Mouse (Mus musculus): ENCODE measurements around the gene Pyurf. TPM values are rescaled to one million over a fixed set of nuclear protein-coding genes. Genes with fewer than 3 reads are reported as not detected.

The Pyurf gene
- 1 to 10 TPM; 6.6 to 8.1 TPM for total RNA-seq (2021)

DNA sequence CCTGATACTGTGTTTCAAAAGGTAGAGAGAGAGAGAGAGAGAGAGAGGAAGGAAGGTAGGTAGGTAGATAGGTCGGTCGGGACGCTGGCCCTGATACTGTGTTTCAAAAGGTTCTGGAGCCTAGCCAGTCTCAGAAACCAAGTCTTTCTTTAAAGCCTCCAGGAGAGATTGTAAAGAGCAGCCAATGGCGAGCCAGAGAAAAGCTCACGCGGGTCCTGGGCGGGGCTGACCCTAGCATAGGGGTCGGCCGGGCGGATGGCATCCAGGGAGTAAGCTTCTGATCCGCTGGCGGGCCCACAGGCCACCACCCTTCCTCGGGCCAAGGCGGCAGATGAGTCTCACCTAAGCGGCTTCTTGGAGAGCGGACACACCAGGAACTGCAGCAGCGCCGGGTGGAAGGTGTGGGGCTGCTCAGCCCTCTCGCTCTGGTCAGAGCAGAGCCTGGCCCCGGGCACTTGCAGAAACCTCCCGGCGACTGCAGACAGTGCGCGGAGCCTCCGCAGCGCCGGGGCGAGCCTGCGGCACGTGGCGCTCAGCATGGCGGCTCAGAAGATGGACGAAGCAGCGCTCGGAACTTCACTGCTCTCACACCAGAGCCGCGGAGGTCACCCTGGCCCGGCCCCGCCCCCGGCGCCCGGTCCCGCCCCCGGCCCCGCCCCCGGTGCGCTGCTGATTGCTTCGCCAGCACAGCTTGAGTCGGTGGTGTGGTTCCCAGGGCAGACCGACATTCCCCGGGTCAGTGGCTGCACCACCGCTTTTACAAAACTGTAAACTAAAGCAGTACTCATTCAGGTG lies at the start of gene Pyurf:
TSS of gene Pyurf (minus strand) at position 612 of the 795 bp plus-strand sequence.
- DNase-seq (ENCODE audit: extremely low spot score in 1 of 2, low spot score in 2 of 2), result peak; percentile 79 to 92
- intact Hi-C loops (cut with DNase I), result no loop called here

DNA sequence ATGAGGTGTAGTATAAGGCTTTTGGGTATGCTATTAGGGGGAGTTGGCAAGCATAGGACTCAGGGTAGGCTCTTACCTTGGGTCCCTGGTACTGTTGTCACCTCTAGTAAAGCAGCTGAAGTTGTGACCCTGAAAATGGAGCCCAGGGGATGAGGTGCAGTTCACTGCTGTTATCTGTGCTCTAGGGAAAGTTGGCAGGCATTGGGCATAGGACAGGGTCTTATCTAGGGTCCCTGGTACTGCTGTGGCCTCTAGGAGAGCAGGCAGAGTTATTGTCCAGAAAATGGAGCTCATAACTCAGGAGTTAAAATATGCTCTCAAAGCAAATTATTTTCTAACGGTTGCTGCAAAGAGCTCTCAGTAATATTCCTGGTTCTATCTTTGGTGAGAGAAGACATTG lies 29.5 kb upstream of the Pyurf start:
- intact Hi-C loops (cut with DNase I), result no loop called here
- DNase-seq (ENCODE audit: extremely low spot score in 1 of 2, low spot score in 2 of 2), result no peak

DNA sequence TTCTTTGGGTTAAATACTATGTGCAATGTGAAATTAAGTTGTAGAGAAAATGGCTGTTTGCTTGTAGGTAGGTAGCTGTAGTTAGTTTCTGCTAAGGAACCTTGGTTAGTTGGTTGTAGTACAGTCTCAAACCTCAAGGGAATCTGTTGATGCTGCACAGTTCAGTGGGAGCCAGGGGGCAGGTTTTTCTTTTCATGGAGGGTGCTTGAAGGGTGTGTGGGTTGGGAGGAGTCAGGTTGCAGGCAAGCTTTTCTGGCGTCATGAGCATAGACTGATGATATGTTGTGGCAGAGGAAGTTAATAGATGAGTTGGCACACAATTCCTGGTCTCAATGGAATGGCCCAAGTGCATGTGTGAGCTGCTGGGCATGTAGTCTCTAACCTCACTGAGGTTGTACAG lies 19.8 kb upstream of the Pyurf start:
- DNase-seq (ENCODE audit: extremely low spot score in 1 of 2, low spot score in 2 of 2), result no peak
- intact Hi-C loops (cut with DNase I), result no loop called here

DNA sequence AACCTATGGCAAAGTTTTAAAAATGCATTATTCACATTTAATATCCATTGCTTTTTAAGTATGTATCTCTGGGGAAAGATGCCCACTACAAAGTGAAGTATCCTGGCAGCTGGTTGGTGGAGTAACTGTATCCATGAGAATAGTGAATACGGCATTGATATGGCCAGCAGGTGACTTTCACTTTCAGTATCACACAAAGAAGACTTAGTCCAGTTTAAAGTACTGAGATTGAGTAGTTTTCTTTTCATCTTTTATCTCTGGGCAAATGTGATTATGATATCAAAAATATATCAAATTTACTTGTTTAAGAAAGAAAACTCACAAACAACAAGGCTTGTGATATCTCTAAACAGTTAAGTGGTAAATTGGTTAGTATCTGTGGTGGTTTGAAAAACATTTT lies 14.8 kb upstream of the Pyurf start:
- no peak for DNase-seq (ENCODE audit: extremely low spot score in 1 of 2, low spot score in 2 of 2)
- intact Hi-C loops (cut with DNase I), result loop anchor here (10.0 kb wide), 1 partner anchor 172 kb away; the partner anchor contains the start of gene Ppm1k

DNA sequence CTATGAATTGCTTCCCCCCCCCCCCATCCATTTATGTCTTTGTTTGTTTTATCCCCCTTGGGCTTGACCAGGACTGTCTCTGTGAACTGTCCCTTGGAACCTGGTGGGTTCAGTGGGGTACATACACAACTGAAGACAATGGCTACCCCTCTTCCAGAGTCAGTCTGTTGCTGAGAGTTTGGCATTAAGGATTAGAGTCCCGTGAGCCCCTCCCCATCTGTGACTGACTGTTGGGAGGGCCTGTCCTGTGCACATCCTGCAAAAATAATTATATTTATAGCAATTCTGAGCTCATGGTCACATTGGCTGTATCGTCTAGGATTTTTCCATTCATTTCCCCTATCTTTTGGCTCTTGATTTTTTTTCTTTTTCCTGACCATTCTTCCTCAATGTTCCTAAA lies 11.8 kb upstream of the Pyurf start:
- intact Hi-C loops (cut with DNase I), result loop anchor here (10.0 kb wide), 1 partner anchor 169 kb away; the partner anchor contains the start of gene Ppm1k
- DNase-seq (ENCODE audit: extremely low spot score in 1 of 2, low spot score in 2 of 2), result peak in 1 of 2 experiments; percentile 30

DNA sequence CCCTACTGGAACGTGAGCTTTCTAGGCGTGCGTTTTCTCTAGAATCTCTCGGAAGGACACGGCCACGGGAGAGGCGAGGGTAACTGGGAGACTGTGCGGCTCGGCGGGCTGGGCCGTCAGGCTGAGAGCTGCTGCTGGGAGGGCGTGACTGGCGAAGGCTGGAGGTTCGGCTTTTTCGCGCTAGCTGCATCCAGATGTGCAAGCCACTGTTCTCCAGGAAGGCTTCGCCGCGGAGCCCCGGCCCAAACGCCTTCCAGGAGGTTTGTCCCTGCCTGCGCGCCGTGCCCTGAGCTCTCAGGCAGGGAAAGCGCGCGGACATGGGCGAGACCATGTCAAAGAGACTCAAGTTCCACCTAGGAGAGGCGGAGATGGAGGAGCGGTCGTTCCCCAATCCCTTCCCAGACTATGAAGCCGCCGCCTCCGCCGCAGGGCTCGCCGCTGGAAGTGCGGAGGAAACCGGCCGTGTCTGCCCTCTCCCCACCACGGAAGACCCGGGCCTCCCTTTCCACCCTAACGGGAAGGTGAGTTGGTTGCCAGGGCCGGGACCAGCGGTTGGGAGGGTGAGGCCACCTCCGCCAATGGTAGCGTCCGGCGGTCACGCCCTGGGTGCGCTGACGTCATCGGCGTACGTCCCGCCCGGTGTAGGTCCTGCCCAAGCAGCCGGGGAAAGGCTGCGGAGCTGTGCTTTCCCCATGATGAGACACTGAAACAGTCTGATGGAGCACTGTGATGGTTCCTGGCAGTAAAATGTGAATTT lies 11.0 kb upstream of the Pyurf start:
- peak; percentile 92 to 96 for DNase-seq (ENCODE audit: extremely low spot score in 1 of 2, low spot score in 2 of 2)
- intact Hi-C loops (cut with DNase I), result loop anchor here (10.0 kb wide), 1 partner anchor 168 kb away; the partner anchor contains the start of gene Ppm1k

DNA sequence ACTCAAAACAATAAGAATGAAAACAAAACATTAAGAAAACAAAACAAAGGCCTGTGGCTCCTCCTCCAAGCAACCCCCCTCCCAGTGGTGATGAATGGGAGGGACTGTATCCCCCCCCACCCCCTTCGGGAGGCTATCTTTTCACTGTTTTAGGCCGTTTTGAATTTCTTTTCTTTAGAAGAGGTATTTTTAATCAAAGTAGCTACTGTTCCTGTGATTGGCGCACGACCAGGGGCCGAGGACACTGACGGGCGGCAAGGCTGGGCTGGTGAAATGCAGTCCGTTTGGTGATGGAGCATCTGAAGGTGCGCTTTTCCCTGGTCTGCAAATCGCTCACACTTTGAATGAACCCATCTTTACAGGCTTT lies 10.5 kb upstream of the Pyurf start, which contains the start of gene Lancl2:
TSS of gene Lancl2 (plus strand) at position 165 of the 367 bp plus-strand sequence.
- DNase-seq (ENCODE audit: extremely low spot score in 1 of 2, low spot score in 2 of 2), result peak; percentile 51 to 63

DNA sequence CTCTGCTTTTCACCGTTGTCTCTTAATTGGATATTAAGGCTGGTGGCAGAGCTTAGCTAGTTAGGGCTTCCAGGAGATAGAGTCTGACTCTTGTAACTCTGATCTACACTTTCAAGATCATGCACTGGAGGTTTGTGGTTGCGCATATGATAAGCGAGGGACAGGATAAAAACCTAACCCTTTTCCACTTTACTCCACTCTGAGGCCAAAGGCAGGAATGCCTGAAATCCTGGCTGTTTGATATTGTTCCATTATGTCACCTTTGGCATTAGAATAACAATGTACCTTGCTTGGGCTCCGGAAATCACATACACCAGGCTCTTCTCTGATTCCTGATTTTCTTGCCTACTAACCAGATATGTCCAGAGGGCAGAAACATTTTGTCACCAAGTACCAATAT lies 9.8 kb upstream of the Pyurf start:
- intact Hi-C loops (cut with DNase I), result loop anchor here (10.0 kb wide), 1 partner anchor 167 kb away; the partner anchor contains the start of gene Ppm1k
- no peak for DNase-seq (ENCODE audit: extremely low spot score in 1 of 2, low spot score in 2 of 2)

More for the DNA sequence above, 10.5 kb upstream of the Pyurf start, which contains the start of gene Lancl2:
- intact Hi-C loops (cut with DNase I), result loop anchor here (10.0 kb wide), 1 partner anchor 168 kb away; the partner anchor contains the start of gene Ppm1k

DNA sequence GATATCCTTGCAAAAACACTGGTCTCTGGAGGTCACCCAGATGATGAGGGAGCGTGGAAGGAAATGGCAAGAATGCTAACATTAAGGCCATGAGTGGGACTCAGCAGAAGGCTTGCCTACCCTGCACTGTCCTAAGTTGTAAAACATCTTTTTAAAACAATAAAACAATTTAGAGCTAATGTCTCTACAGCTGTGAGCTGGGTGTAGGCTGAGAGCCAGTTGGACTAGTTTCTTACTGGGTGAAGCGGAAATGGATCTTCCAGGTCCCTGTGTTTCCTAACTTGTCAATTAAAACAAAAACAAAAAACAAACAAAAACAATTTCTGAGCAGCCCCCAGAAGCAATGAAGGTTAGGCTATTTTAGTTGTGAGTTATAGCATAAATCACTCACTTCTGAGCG lies 1.2 kb upstream of the Pyurf start:
- no peak for DNase-seq (ENCODE audit: extremely low spot score in 1 of 2, low spot score in 2 of 2)
- intact Hi-C loops (cut with DNase I), result no loop called here

DNA sequence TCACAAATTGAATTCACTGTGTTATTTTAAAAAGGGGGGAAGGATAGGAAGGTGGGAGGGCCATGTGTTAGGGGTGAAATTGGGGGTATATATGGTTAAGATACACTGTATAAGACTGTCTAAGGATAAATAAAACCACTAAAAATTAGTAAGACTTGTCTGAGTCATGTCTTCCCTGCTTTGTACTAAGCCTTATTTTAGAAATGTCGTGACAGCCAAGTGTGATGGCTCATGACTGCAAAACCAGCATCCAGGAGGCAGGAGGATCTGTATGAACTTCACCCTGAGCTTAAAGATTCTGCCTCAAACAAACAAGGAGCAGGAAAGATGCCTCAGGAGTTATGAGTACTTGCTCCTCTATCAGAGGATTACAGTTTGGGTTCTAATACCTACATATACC lies 7.7 kb downstream of the Pyurf start:
- intact Hi-C loops (cut with DNase I), result no loop called here
- DNase-seq (ENCODE audit: extremely low spot score in 1 of 2, low spot score in 2 of 2), result no peak

DNA sequence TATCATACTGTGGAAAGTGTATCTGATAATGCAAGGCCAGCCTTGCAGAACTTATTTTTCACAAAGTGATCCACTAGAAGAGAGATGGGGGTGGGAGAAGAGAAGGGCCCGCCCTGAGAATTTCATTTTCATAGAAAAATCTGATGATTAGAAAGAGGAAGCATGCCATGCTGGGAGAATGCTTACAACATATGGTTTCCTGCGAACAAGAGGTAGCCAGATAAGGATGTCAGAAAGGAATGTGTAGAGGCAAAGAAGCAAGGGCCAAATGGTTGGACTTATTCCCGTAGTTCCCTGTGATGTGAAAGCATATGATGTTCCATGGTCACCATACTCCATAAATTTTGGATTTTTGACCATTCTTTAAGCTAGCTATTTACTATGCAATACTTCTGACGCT lies 30.6 kb downstream of the Pyurf start:
- intact Hi-C loops (cut with DNase I), result no loop called here
- no peak for DNase-seq (ENCODE audit: extremely low spot score in 1 of 2, low spot score in 2 of 2)

DNA sequence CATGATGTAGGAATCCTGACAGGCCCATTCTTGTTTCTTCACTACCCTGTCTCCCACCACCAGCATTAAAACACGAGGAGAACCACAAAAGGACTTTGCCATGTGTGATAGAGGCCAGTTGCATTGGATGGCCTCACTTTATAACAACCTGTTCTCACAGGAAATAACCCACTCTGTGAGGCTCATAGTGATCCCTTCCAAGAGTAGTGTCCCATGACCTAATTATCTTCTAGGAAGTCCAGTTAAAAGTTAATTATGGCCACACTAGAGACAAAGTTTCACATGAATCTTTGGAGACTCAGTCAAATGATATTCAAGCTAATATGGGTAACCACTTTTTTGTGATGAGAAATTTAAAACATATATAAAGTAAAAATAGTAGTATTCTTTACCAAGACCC lies 44.6 kb downstream of the Pyurf start:
- intact Hi-C loops (cut with DNase I), result no loop called here
- DNase-seq (ENCODE audit: extremely low spot score in 1 of 2, low spot score in 2 of 2), result no peak

DNA sequence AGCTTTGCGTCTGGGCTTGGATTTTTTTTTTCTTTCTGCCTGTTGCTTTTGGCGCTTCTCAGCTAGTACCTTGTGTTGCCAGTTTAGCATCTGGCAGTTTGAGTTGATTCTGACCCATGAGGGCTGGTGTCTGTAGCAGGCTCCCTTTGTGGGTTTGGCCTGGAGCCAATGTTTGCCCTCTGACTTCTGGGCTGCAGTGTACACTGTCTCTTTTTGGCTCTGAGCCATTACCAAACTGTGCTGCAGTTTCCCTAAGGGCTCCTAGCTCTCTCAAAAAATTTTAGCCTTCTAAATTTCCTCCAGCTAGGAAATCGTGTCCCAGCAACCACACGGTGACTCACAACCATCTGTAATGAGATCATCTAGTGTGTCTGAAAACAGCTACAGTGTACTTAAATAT lies 50.1 kb downstream of the Pyurf start:
- intact Hi-C loops (cut with DNase I), result no loop called here
- DNase-seq (ENCODE audit: extremely low spot score in 1 of 2, low spot score in 2 of 2), result peak; percentile 52 to 69

DNA sequence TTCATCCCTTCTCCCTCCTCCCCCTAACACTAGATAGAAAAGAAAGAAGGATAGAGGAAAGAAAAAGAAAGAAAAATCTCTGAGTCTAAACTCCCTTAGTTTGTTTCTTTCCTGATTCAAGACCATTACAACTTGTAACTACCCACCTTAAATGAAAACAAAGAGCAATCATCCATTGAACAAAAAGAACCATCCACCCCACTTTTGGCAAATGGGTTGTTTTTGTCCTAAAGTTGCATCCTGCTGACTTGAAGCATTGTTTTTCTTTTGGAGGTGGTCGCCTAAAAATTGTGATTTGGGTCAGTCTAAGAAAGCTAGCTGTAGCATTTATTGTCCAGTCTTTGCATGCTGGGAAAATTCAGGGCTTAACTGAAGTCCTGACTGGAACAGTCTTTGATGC lies 52.3 kb downstream of the Pyurf start:
- intact Hi-C loops (cut with DNase I), result no loop called here
- no peak for DNase-seq (ENCODE audit: extremely low spot score in 1 of 2, low spot score in 2 of 2)

Other genes with a start within 250 kb of the Pyurf start
- gene Ppm1k, start 156.6 kb downstream of the Pyurf start, total RNA-seq (2021), result 10 to 100 TPM; 27.0 to 34.3 TPM
- 1 to 10 TPM; 3.6 to 4.4 TPM for gene Herc6, start 111.1 kb downstream of the Pyurf start, total RNA-seq (2021)
- 100 to 1,000 TPM; 170 to 176 TPM for gene Lancl2, start 10.5 kb upstream of the Pyurf start, total RNA-seq (2021)
- 100 to 1,000 TPM; 158 to 172 TPM for gene Vopp1, start 133.1 kb upstream of the Pyurf start, total RNA-seq (2021)
- not detected for gene Vmn1r21, start 158.3 kb upstream of the Pyurf start, total RNA-seq (2021)
- gene Vmn1r22, start 215.9 kb upstream of the Pyurf start, total RNA-seq (2021), result not detected
- gene Vmn1r23, start 234.8 kb upstream of the Pyurf start, total RNA-seq (2021), result not detected